Mouse (Mus musculus) cerebellum, adult (tissue): ENCODE results near the gene Egfem1.

Source experiments
- ATAC-seq: cut with Nextera tagmentation; 2 replicates; pipeline ENCODE4 v1.9.2; 2017; ENCODE audit warnings: mild to moderate bottlenecking, moderate library complexity, mixed read lengths; ENCODE audit not compliant: insufficient number of reproducible peaks, low FRiP score, low TSS enrichment

Egfem1 gene

DNA sequence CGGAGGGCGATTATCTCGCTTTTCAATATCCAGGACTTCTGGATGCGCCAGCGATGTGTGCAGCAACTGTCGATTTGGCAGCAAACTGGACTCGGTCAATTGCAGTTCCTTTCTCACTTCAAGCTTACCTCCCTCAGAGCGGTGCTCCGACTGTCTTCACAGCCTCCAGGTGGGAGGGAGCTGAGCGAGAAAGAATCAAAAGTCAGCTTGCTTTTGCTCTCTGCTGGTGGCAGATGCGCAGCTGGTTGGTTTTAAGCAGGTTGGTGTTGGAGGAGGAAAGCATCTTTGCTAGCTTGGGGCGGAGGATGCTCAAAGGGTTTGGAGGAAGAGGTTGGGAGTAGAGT lies at the start of gene Egfem1:
Gene Egfem1, plus strand, starts transcription at position 72 of the 344 bp plus-strand sequence.
- no peak for ATAC-seq

DNA sequence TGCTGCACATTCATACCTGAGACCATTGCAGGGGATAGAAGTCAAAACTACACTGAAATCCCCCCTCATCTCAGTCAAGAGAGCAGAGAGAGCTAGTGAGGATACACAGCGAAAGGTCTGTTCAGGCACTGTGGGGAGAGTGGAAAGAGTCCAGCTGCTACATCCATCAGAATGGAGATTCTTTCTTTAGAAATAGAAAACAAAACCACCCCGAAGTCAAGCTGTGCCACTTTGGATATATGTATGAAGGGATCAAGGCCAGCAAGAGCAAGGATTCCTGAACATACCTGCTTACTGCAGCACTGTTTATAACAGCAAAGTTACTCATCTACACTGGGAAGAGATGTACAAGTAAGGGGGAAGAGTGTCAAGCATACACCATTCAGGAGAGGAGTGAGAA lies 48.7 kb upstream of the Egfem1 start:
- no peak for ATAC-seq

DNA sequence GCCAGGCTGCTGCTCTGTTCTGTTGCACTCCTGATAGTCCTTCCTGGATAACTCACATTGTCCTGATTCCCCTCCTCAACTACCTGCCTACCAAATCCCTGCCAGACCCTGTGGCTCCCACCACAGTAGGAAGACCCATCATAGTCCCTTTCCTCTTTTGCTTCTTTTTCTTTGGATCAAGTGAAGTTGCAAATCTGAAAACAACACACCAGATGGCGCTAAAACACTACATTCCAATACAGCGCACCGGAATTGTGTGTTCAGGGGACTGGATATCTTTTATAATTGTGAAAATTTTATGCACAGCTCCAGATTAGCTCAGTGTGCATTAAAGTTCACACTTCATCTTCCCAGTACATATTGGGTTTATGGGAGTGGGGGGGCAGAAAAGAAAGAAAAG lies 45.7 kb upstream of the Egfem1 start:
- peak; percentile 31; the same call in 1 of the 2 replicates for ATAC-seq

DNA sequence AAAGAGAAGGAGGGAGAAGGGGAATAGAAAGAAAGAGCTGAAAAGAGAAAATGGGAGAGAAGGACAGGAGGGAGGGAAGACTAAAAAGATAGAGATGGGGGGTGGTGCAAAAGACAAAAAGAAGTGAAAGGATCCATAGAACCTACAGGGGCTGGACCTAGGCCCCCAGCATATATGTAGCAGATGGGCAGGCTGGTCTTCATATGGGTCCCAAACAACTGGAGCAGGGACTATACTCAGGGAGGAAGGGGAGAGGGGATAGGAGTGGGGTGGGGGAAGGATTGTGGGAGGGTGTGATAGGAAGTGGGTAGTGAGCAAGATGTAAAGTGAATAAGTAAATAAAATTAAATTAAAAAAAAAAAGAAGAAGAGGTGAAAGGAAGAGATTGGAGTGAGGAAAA lies 45.2 kb upstream of the Egfem1 start:
- ATAC-seq = no peak

DNA sequence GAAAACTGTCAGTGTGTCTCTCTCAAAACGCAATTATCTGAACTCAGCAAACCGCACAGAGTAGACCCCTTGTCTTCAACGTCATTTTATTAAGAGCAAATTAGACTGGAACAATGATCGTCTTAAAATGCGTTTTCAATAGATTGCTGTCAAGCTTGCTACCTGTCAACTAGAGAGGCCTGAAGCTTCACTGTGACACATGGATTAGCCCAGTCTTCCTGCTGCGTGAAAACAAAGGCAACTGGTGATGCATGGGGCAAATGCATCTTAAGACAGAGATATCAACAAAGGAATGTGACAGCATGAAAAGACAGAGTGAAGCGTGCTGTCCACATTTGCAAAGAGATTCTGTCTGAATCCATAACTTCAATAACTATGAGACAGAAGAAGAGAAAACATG lies 41.8 kb upstream of the Egfem1 start:
- ATAC-seq = no peak

DNA sequence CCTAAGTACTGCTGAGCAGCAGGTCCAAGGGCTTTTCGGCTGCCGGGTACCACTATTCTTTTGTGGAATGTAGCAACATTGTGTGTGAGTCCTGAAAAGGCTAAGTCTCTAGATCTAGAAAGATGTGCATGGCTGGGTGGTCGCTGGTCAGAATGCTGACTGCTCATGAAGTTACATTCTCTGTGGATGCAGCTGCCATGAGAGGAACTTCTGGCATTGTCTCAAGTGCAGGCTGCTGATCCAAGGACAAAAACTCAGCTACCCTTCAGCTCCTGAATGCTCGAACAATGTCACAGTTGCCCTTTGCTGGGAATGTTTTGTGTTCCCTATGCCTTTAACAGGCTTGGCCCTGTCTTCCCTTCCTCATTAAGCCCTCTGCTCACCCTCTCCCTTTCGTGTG lies 35.5 kb upstream of the Egfem1 start:
- ATAC-seq = no peak

DNA sequence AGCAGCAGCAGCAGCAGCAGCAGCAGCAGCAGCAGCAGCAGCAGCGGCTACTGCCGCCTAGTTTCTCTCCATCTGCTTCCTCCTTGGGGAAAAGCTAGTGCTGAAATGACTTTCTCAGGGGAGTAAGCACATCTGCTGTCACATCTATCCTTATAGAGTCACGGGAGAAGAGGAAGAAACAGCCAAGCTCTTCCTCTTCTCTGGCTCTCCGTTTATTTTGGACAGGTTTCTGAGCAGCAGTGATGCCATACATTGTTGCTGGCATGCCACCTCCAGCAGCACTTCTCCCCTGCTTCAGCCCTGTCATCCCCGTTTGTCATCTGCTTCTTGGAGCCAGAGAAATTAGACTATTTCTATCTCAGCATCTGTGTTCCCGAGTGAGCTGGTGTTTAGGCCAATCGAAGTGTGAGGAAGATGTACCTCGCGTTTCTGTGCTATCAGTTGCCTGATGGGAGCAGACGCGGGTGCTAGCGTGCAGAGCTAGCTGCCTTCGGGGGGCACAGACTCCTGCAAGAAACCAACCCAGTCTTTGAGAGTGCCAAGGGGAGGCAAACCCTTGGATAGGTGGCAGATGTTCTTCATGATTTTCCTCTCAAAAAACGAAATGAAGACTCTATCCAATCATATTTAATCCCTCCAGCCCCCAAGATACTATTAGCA lies 34.4 kb upstream of the Egfem1 start:
- ATAC-seq = no peak

DNA sequence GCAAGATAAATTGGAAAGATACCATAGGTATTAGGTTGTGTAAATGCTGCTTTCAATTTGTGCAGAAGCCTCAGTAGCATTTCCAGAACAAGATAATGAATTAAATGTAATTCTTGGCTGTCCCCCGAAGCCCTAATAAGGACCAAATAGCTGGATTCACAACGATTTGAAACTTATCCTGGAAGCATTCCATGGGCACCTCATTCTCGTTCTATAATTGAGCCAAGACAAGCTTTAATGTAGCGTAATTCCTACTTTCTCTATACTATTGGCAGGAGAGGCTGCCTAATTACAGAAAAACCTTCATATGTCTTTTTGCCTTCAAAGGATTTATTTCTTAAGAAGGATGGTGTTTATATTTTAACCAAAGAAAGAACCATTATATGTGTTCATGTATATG lies 18.7 kb upstream of the Egfem1 start:
- ATAC-seq = no peak

DNA sequence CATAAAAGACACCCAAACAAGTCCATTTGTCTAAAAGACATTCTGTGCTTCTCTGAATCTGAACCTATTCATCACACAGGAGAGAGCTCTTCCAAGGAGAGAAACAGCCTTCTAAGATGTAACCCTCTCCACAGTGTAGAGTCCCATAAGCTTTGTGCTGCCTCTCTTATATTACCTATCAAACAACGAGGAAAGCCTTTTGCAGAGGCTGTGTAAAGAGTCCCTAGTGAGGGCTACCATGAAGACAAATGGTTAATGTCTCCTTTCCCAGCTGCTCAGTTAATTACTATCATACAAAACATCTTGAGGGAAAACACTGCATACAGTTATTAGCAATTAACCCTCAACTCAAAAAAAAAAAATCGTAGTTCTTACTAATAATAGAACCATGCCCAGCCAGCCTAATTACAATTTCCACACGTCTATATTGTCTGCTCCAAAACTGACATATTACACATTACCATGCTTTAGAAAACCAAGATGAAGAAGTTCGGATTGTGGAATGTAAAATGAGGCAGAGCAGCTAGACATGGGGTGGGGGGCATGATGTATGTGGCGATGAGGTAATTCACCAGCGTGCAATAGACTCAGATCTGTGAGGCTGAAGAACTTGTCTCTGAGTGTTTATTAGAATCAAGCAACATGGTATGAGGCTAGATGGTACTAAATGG lies 13.3 kb upstream of the Egfem1 start:
- no peak for ATAC-seq

DNA sequence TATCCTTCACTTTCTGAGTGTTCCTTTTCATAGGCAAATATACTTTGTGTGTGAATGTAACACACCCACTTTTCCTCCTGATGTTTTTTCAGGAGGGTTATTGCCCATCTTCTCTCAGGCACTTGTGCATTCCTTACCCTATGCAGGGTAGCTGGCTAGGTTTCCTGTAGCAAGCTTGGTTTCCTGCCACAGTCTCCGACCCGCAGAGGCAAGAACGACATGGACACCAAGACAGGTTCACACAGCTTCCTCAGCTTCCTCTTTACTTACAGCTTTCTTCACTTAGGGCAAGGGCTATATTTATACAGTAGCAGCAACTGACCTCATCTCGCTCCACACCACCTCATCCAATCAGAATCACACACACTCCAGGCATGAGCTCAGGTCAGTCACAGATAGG lies 10.5 kb upstream of the Egfem1 start:
- ATAC-seq = no peak

DNA sequence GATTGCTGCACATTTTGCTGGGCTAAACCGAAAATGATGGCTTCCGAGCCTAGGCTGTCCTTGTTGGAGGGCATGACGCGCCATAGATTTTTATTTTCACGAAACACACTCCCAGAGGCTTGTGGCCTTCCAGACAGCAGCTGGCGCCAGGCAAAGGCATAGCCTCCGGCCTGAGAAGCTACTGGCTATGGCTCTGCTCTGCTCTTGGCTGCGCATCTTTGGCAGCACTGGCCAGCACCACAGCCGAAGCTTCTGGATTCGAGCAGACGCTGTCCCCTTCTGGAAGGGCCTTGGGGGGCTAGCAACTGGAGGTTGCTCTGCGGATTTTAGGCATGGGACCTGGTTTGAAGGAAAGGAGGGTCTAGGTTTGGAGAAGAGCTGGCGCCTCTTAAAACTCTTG lies 306 bp upstream of the Egfem1 start:
- no peak for ATAC-seq

DNA sequence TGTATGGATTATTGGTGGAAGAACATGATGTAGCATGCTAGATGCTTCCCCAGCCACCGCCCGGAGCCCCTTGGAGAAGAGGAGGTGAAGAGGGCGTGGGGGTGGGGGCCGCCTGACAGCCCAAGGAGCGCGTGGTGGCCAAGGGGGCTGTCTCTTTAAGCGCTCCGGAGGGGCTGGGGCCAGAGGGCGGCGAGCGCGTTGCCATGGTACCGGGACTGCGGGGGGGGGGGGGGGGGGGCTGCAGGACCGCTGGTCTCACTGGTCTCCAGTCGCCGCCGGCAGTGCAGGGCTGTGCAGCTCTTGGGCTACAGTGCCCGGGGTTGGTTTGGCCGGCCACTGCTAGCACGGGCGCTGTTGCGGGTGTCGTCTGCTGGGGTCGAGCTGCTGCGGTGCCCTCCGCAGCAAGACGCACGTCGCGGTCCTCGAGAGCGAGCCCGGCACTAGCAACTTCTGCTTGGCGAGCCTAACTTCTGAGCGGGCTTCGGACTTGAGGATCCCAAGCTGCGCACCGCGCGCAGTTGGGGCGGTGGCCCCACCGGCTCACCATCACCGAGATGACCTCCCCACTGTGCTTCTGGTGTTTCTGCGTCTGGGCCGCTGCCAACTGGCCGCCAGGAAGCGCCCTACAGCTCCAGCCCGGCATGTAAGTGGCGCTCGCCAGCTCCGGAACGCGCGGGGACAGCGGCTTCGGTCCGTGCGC lies 623 bp downstream of the Egfem1 start:
- ATAC-seq = 0 out of 2 replicates have a peak, but pooled peaks have one; percentile 37

DNA sequence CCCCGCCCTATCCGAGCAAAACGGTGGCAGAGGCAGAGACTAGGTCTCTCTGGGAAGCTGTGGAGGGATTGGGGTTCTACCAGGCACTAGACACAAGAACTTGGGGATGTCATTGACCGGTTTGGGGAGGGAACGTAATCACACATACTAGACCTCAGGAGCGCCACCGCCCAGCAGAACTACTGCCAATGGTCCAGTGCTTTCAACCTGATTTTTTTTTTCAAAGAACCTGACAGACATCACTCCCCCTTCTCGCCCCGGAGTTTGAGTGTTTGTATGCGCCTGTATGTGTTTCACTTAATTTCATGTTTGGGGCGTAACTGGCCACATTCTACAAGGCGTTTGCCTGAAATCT lies 1.1 kb downstream of the Egfem1 start:
- ATAC-seq = no peak

DNA sequence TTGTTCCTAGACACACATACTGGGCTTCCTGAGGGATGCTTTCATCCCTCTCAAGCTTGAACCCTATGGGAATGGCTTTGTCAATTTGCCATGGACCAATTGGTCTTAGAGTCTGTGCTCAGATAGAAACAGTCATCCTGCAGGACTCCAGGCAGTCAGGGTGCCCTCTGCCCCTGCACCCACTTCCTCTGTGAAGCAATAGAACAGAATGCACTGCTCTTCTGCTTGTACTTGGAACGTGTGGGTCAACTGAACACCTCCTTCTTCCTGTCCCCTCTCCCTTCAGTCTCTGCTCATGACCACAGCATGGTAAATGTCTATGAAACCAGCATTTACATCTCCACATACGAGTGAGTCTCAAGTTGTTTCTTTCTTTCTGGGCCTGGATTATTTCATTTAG lies 16.6 kb downstream of the Egfem1 start:
- ATAC-seq = no peak

DNA sequence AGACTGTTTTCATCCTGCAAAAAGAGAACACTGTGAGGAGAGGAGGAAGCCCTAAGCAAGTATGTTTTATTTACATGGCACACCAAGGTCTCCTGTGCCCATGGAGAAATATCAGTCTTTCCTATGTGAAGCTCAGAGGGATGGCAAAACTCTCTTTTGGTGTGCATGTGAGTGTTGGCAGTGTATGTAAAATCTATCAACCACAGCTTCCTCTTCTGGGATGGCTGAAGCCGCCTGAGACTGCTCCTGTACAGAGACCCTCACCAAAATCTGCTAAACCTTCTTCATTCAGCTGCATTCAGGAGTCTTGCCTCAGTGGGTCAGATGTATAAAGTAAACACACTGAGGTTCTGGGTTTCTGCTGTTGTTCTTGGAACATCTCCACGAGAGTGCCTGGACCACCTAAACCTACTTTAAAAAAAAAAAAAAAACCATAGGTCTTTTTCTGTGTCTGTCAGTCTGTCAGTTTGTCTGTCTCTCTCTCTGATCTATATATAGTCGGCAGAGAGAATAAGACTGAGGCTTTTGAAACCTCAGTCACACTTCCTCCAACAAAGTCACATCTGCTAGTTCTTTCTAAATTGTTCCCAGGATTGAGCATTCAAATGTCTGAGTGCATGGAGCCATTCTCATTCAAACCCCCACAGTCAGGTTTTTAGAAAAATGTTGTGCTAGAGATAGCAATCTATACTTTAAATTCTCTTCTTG lies 24.3 kb downstream of the Egfem1 start:
- ATAC-seq = no peak

DNA sequence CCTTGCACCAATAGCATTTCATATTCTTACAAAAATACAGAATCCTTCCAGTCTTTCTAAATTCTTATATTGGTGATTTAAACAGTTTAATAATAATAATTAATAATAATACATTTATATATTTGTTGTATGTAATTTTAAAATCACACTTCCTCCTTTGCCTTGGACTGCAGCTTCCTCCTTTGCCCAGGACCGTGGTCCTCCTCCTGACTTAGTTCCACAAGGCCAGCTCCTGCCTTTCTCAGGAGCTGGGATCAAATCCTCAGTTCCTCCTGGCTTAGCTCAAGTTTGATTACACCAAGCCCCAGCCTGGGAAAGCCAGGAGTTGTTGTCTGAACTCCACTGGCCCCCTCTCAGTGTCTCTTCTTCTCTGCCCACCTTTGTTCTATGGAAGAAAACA lies 25.3 kb downstream of the Egfem1 start:
- ATAC-seq = no peak

DNA sequence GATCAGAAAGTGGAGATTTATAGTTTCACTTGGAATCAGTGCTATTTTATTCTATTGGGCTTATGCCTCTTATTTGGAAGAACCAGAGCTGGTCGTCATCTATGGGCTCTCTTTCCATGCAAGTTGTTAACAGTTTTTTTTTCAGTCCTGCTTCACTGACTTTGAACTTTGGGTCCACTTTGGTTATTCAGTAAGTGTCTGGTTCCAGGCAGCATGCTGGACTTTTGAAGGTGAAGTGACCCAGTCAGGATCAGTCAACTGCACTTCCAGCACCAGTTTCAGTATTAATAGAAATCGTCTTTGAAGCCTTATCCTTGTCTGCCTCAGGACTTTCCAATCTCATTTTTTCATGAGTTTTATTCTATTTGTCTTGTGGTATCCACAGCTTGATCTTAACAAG lies 28.5 kb downstream of the Egfem1 start:
- ATAC-seq = no peak

DNA sequence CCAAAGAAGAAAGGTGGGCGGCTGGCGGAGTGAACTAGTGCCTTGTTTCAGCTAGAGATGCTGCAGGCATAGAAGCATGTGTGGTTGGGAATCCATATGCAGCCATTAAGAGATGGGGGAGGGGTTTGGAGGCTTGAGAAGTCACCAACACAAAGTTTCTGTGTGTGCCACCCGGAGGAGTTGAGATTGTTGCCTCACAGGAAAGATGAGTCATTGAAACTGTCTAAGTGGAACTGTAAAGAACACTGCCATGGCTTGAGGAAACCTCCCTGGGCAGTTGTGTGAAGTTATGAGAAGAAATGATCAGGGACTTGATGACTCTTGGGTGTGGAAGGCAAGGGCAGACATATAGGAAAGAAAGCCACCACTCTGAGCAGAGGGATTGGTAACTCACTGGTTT lies 32.7 kb downstream of the Egfem1 start:
- no peak for ATAC-seq

DNA sequence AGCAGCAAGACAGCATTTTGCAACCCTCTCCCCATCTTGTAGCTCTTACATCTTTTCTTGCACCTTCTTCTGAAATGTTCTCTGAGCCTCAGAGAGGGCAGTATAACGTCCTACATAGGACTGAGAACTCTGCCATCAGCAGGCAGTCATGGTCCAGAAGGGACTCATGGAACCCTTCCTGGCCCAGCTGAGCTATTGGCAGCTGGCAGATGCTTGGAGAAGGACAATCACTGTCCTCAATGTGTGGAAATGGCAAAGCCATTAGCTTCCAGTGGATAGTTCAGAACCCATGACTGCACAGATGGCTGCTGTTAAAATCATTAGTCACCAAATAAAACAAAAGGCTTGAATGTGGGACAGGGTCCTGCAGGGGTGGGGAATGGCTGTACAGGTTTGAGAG lies 35.6 kb downstream of the Egfem1 start:
- no peak for ATAC-seq

DNA sequence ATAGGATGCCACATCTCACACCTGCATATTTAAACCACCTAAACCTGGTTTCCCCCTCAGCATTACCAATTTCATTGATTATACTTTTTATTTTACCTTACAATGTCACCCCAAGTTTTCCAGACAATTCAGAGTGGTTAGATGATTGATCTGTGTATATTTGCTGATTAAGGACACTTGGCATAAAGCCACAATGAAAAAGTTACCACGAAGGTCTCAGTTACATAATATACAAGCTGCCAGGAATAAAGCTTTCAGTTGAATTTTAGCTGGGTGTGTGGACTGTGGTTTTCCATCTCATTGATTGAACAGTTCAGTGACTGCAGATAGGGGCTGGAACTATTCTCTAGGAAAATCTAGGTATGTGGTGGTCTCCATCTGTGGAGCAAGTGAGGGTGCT lies 40.7 kb downstream of the Egfem1 start:
- ATAC-seq = no peak
